Mouse (Mus musculus) left cerebral cortex, adult 18-20 months (tissue): Measurements from ENCODE around the gene Gm32717. TPM values are rescaled to one million over a fixed set of nuclear protein-coding genes. Genes with fewer than 3 reads are reported as not detected.
"Not testable (repeated sequence)": the region's sequence is repeated elsewhere in the genome, so short reads cannot be mapped to it uniquely, and the experiment has no call there.

Source experiments
- DNase-seq, 2 experiments: peaks; one replicate each; pipeline ENCODE4 v3.0.0; 2021 to 2022; ENCODE audit warnings: low spot score in 2 of 2, mixed read lengths in 1 of 2
- long read RNA-seq, 2 experiments: library from polyadenylated mRNA; stranded (forward); transcript quantifications; one replicate each; pipeline ENCODE4 v2.0.0; 2021
- total RNA-seq, 2 experiments: library from RNA; stranded (reverse); gene quantifications; 2 replicates each; pipeline ENCODE4 v1.2.3; 2021

Gm32717 gene
- total RNA-seq: under 1 TPM; 0.77 to 0.86 TPM
- long read RNA-seq, experiment 1: 0 reads
- long read RNA-seq, experiment 2: 0 reads

GRCm38 (mm10) chr10:118240680-118241079, at the start of gene Gm32717:
TSS of gene Gm32717 (minus strand) at chr10:118240780.
- DNase-seq: not testable (repeated sequence)

GRCm38 (mm10) chr10:118283016-118283415, 42.4 kb upstream of the Gm32717 start:
- DNase-seq: not testable (repeated sequence)

- DNase-seq: not testable (repeated sequence)
Observed at GRCm38 (mm10) chr10:118282565-118282964, 42.0 kb upstream of the Gm32717 start.

GRCm38 (mm10) chr10:118278069-118278468, 37.5 kb upstream of the Gm32717 start:
- DNase-seq: not testable (repeated sequence)

- DNase-seq: not testable (repeated sequence)
Observed at GRCm38 (mm10) chr10:118271416-118271815, 30.8 kb upstream of the Gm32717 start.

GRCm38 (mm10) chr10:118268812-118269211, 28.2 kb upstream of the Gm32717 start:
- DNase-seq: not testable (repeated sequence)

GRCm38 (mm10) chr10:118258388-118258787, 17.8 kb upstream of the Gm32717 start, which contains the start of gene Gm32802:
TSS of gene Gm32802 (plus strand) at chr10:118258688.
- DNase-seq: not testable (repeated sequence)

- peak; percentile 36 to 43 for DNase-seq
Observed at GRCm38 (mm10) chr10:118250852-118251295, 10.3 kb upstream of the Gm32717 start.

GRCm38 (mm10) chr10:118249006-118249595, 8.5 kb upstream of the Gm32717 start:
- DNase-seq: peak; percentile 9 to 10

GRCm38 (mm10) chr10:118232607-118233006, 8.0 kb downstream of the Gm32717 start:
- DNase-seq: not testable (repeated sequence)

- DNase-seq: not testable (repeated sequence)
Observed at GRCm38 (mm10) chr10:118227629-118228028, 13.0 kb downstream of the Gm32717 start.

- not testable (repeated sequence) for DNase-seq
Observed at GRCm38 (mm10) chr10:118215719-118216393, 24.7 kb downstream of the Gm32717 start.

- DNase-seq: no peak
Observed at GRCm38 (mm10) chr10:118204642-118205041, 35.9 kb downstream of the Gm32717 start, which contains the start of gene Il22. TSS of gene Il22 (plus strand) at chr10:118204942.

- DNase-seq: not testable (repeated sequence)
Observed at GRCm38 (mm10) chr10:118195150-118195549, 45.4 kb downstream of the Gm32717 start.

Other genes starting within 250 kb of the Gm32717 start
- 1 to 10 TPM; 7.6 to 7.8 TPM for gene Mdm1, start 99.0 kb downstream of the Gm32717 start, total RNA-seq
- gene Il22, start 35.8 kb downstream of the Gm32717 start, total RNA-seq: not detected
- under 1 TPM; 0.77 to 0.86 TPM for gene Gm32802, start 17.9 kb upstream of the Gm32717 start, total RNA-seq
- not detected for gene Iltifb, start 54.3 kb upstream of the Gm32717 start, total RNA-seq
- gene Gm9040, start 86.2 kb upstream of the Gm32717 start, total RNA-seq: not detected
- gene Gm9044, start 91.6 kb upstream of the Gm32717 start, total RNA-seq: not detected
- not detected for gene Gm9045, start 97.1 kb upstream of the Gm32717 start, total RNA-seq
- gene Gm9046, start 102.5 kb upstream of the Gm32717 start, total RNA-seq: not detected
- gene Gm9048, start 107.9 kb upstream of the Gm32717 start, total RNA-seq: not detected
- not detected for gene Gm9049, start 113.3 kb upstream of the Gm32717 start, total RNA-seq
- not detected for gene Ifng, start 200.3 kb upstream of the Gm32717 start, total RNA-seq